Comparison of ENCODE assay signal across 9 mouse cellular contexts in genomic region chr14:57372348-57373102, GRCm38 (mm10). TPM values are rescaled to one million over a fixed set of nuclear protein-coding genes. Genes with fewer than 3 reads are reported as not detected.
DNase-seq lines count a peak whose midpoint lies in the region; ATAC-seq and TF ChIP-seq lines count a peak whose summit lies in the region.
"Had no signal": no experiment of that assay in that cellular context is flagged by ENCODE, and none has a peak within 500 bp of the region (broad histone marks: within the 10 kb centered on the region; RNA-seq: fewer than 3 reads in every experiment).

No protein-coding gene starts in this region.

- no peak overlapping the region for H3K4me3 ChIP-seq in embryonic facial prominence, embryonic 11.5 days (ENCODE audit: low read depth, low read length)
- no peak overlapping the region for H3K4me3 ChIP-seq in lung, postnatal 0 days (ENCODE audit: low read depth, low read length)
- H3K4me3 ChIP-seq: limb, embryonic 15.5 days had no signal

- H3K36me3 ChIP-seq in embryonic facial prominence, embryonic 11.5 days (replicated peaks; ENCODE audit: control insufficient read depth, insufficient read depth, low read depth, low read length), result no peaks in the 10 kb centered on the region
- H3K36me3 ChIP-seq in lung, postnatal 0 days (ENCODE audit: insufficient read depth, low read length), result no peaks in the 10 kb centered on the region
- H3K36me3 ChIP-seq: limb, embryonic 15.5 days had no signal

- intact Hi-C loops in heart, postnatal 25 days (cut with DNase I), result loop anchor here (2.0 kb wide), 2 partner anchors 34 to 246 kb away; no protein-coding TSS in a partner anchor

- no peaks in the 10 kb centered on the region for H3K4me1 ChIP-seq in embryonic facial prominence, embryonic 11.5 days (ENCODE audit: control insufficient read depth, insufficient read depth, low read length)
- H3K4me1 ChIP-seq in lung, postnatal 0 days (ENCODE audit: insufficient read depth, low read depth, low read length), result no peaks in the 10 kb centered on the region
- H3K4me1 ChIP-seq: limb, embryonic 15.5 days had no signal

- H3K27ac ChIP-seq in embryonic facial prominence, embryonic 11.5 days (replicated peaks; ENCODE audit: low read depth, low read length), result no peak overlapping the region
- no peak overlapping the region for H3K27ac ChIP-seq in lung, postnatal 0 days (ENCODE audit: low read length)
- H3K27ac ChIP-seq: limb, embryonic 15.5 days had no signal

- no peak for ATAC-seq in embryonic facial prominence, embryonic 11.5 days (replicated peaks; ENCODE audit: insufficient number of reproducible peaks, low FRiP score, low TSS enrichment, low read depth)
- peak; percentile 56 for ATAC-seq in lung, postnatal 0 days

- no peak overlapping the region for H3K9ac ChIP-seq in embryonic facial prominence, embryonic 11.5 days (replicated peaks; ENCODE audit: low read length)
- no peak overlapping the region for H3K9ac ChIP-seq in lung, postnatal 0 days (replicated peaks; ENCODE audit: low read depth)
- H3K9ac ChIP-seq: limb, embryonic 15.5 days had no signal

- no peaks in the 10 kb centered on the region for H3K27me3 ChIP-seq in embryonic facial prominence, embryonic 11.5 days (ENCODE audit: control insufficient read depth, insufficient read depth, low read length)
- H3K27me3 ChIP-seq in lung, postnatal 0 days (replicated peaks; ENCODE audit: insufficient read depth, low read length), result no peaks in the 10 kb centered on the region
- H3K27me3 ChIP-seq: limb, embryonic 15.5 days had no signal

- TF ChIP-seq EP300 in lung, postnatal 0 days (IDR thresholded peaks at IDR 0.05), result no peak

- H3K4me2 ChIP-seq in embryonic facial prominence, embryonic 11.5 days (ENCODE audit: low read depth, low read length), result no peak overlapping the region
- H3K4me2 ChIP-seq in lung, postnatal 0 days (replicated peaks; ENCODE audit: low read depth, low read length), result no peak overlapping the region
- H3K4me2 ChIP-seq: limb, embryonic 15.5 days had no signal

- peak; percentile 93 for TF ChIP-seq CTCF in lung, postnatal 0 days (IDR thresholded peaks at IDR 0.05)

- no peaks in the 10 kb centered on the region for H3K9me3 ChIP-seq in embryonic facial prominence, embryonic 11.5 days (replicated peaks; ENCODE audit: control insufficient read depth, low read length)
- H3K9me3 ChIP-seq in lung, postnatal 0 days (ENCODE audit: low read length), result no peaks in the 10 kb centered on the region
- H3K9me3 ChIP-seq: limb, embryonic 15.5 days had no signal

- peak; percentile 74 for DNase-seq in ES-CJ7 (ENCODE audit: low read depth, low spot score)
- DNase-seq in adrenal gland, postnatal 25 days, result peak; percentile 50
- DNase-seq in embryonic facial prominence, embryonic 11.5 days (ENCODE audit: low spot score), result peak; percentile 87
- DNase-seq in heart, postnatal 25 days (ENCODE audit: low spot score), result peak; percentile 5
- peak; percentile 40 to 88 for DNase-seq in layer of hippocampus, adult 18-20 months (ENCODE audit: low spot score in 2 of 2)
- peak; percentile 81 for DNase-seq in lung, postnatal 0 days (ENCODE audit: low spot score)
- DNase-seq in retina, adult 2 months (ENCODE audit: low read depth, low spot score), result peak; percentile 71
- DNase-seq in urinary bladder, postnatal 25 days (ENCODE audit: low spot score), result peak; percentile 67

- 48% methylated on average over 8 of the region's 8 CpGs for WGBS in embryonic facial prominence, embryonic 11.5 days
- 45% methylated on average over 8 of the region's 8 CpGs for WGBS in lung, postnatal 0 days

RNA-seq across cellular contexts. Expression of gene Cryl1, which starts 25.8 kb away (rescaled TPM):
- total RNA-seq in adrenal gland, postnatal 25 days (2021), result 12.0 and 19.8 TPM in 2 replicates
- 12.0 and 13.0 TPM in 2 replicates for polyA plus RNA-seq in embryonic facial prominence, embryonic 11.5 days (2014; fragmentation: Nextera tagmentation; extraction: Ambion mirVana)
- 1 to 10 TPM; 5.3 to 6.1 TPM for total RNA-seq in heart, postnatal 25 days (2021)
- 10 to 100 TPM; 19.1 to 19.9 TPM for total RNA-seq in layer of hippocampus, adult 18-20 months (2021)
- polyA plus RNA-seq in lung, postnatal 0 days (2015; fragmentation: Nextera tagmentation; extraction: Ambion mirVana), result 16.0 and 17.5 TPM in 2 replicates

RNA-seq across cellular contexts. Expression of gene Ift88, which starts 51.3 kb away (rescaled TPM):
- 8.3 and 11.2 TPM in 2 replicates for total RNA-seq in adrenal gland, postnatal 25 days (2021)
- polyA plus RNA-seq in embryonic facial prominence, embryonic 11.5 days (2014; fragmentation: Nextera tagmentation; extraction: Ambion mirVana), result 14.3 and 16.9 TPM in 2 replicates
- total RNA-seq in heart, postnatal 25 days (2021), result 1 to 10 TPM; 3.7 to 5.1 TPM
- 10 to 100 TPM; 13.2 to 15.0 TPM for total RNA-seq in layer of hippocampus, adult 18-20 months (2021)
- 11.0 and 14.8 TPM in 2 replicates for polyA plus RNA-seq in lung, postnatal 0 days (2015; fragmentation: Nextera tagmentation; extraction: Ambion mirVana)

Comparison
In these comparisons a context has a peak if more than half of its experiments do, and no peak if none do; other contexts are left out.
1. DNase-seq: peak in every context shown above with its lines; median percentile 87 in embryonic facial prominence, embryonic 11.5 days; 81 in lung, postnatal 0 days; 74 in ES-CJ7; 71 in retina, adult 2 months; 67 in urinary bladder, postnatal 25 days; 64 in layer of hippocampus, adult 18-20 months; 50 in adrenal gland, postnatal 25 days; 5 in heart, postnatal 25 days.